Mouse (Mus musculus): ENCODE measurements around the gene Cep164.

DNA sequence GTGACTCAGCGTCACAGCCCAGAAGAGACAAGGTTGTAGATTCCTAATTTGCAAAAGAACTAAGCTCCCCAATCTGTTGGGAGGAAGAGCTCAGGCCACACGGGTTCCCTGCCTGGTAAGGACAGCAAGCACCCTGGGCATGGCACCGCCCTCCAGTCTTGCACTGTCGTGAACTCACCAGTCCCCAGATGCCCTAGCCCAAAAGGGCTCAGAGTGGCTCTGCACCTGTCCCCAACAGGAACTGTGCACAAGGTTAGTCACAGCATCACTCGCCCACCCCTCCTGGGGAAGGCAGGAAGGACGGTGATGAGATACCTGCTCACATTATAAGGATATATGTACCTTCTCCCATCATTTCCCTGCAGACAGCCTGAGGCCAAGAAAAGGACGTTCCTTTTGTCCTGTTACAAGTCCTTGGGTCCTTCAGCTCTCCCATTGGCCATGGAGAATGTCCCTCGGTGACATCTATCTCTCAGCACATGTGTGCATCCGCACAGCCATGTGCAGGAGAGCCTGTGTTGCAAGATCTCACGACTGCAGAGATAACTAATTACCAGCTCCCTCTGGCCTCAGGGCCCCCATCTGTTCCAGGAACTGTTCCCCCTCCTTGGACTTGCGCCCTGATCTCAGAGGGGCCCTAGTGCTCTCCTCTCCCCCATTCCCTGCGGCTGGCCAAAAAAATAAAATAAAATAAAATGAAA lies 89.3 kb downstream of the Cep164 start:
- no peak for TF ChIP-seq CTCF (IDR thresholded peaks at IDR 0.05)
- no peak for TF ChIP-seq EP300 (IDR thresholded peaks at IDR 0.05)

All from lung, postnatal 0 days (tissue).